Mouse (Mus musculus) ES-Bruce4 (cell line): ENCODE measurements at regions not wholly inside any gene's neighbourhood (a gene's known extent, or its start where the extent isn't known, plus 50 kb on each side); places are given as distances from the start of the nearest gene placed in this dataset.

ENCODE experiments used
- H3K27ac ChIP-seq: 2 replicates; pipeline ENCODE4 v1.5.1; 2012; ENCODE audit warnings: low read length, inconsistent platforms; ENCODE audit not compliant: insufficient read depth
- H3K27me3 ChIP-seq: 2 replicates; pipeline ENCODE4 v1.6.1; 2012; ENCODE audit warnings: mild to moderate bottlenecking, low read length, inconsistent platforms; ENCODE audit not compliant: control insufficient read depth, poor library complexity, insufficient read depth, severe bottlenecking
- H3K36me3 ChIP-seq: 2 replicates; pipeline ENCODE4 v1.6.1; 2012; ENCODE audit warnings: inconsistent platforms, mild to moderate bottlenecking, low read length, moderate library complexity; ENCODE audit not compliant: control insufficient read depth, poor library complexity, insufficient read depth, severe bottlenecking
- H3K4me1 ChIP-seq: one replicate; pipeline ENCODE4 v1.8.1; 2011; ENCODE audit warnings: low read length; ENCODE audit not compliant: control insufficient read depth, insufficient read depth
- H3K4me3 ChIP-seq: 2 replicates; pipeline ENCODE4 v1.5.1; 2011; ENCODE audit warnings: low read depth, mild to moderate bottlenecking, low read length
- H3K9ac ChIP-seq: 2 replicates; pipeline ENCODE4 v1.6.1; 2012; ENCODE audit warnings: low read depth, mild to moderate bottlenecking, inconsistent platforms; ENCODE audit not compliant: poor library complexity, severe bottlenecking
- H3K9me3 ChIP-seq: replicated peaks from 2 replicates; pipeline ENCODE4 v1.6.1; 2012; ENCODE audit warnings: mild to moderate bottlenecking, low read length, inconsistent platforms; ENCODE audit not compliant: control insufficient read depth, poor library complexity, insufficient read depth, severe bottlenecking
- CTCF ChIP-seq: IDR thresholded peaks from one replicate; pipeline ENCODE4 v1.8.1; 2011; ENCODE audit warnings: low read depth, low read length
- EP300 ChIP-seq: IDR thresholded peaks from 2 replicates; pipeline ENCODE4 v1.6.1; 2011; ENCODE audit warnings: low read depth, low read length; ENCODE audit not compliant: insufficient read depth
- POLR2A ChIP-seq: IDR thresholded peaks from one replicate; pipeline ENCODE4 v1.8.1; 2011; ENCODE audit warnings: low read length; ENCODE audit not compliant: insufficient read depth

GRCm38 (mm10) chr3:52600581-52600980 lies 332.4 kb downstream of the Foxo1 start:
- Histone ChIP-seq H3K4me3 (no peak overlapping the region), H3K27ac (no peak overlapping the region), H3K9ac (no peak overlapping the region), H3K27me3 (no peaks in the 10 kb centered on the region), H3K9me3 (no peaks in the 10 kb centered on the region), H3K4me1 (peaks cover 2% of the 10 kb centered on the region), H3K36me3 (no peaks in the 10 kb centered on the region)
- TF ChIP-seq CTCF (no peak), EP300 (no peak), POLR2A (no peak)

GRCm38 (mm10) chr3:52600146-52600545 lies 332.0 kb downstream of the Foxo1 start:
- Histone ChIP-seq H3K27me3 (no peaks in the 10 kb centered on the region), H3K9me3 (no peaks in the 10 kb centered on the region)
- TF ChIP-seq POLR2A, result no peak
- TF ChIP-seq CTCF, result no peak
- no peak for TF ChIP-seq EP300

DNA sequence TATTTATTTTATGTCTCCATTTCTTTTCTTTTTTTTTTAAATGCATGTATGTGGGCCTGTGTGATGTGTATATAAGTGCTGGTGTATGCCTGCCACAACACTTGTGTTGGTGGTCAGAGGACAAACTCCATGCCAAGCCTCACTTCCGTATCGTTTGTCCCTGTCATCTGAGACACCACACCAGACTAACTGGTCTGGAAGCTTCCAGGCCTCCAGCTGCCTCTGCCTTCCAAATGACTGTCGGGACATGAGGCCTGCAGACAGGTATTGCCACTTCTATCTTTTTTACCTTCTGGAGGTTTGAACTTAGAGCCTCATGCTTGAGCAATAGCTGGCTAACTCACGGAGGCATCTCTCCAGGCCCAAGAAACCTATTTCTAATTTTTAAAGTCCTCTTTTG lies 318.3 kb downstream of the Foxo1 start:
- Histone ChIP-seq H3K27ac (no peak overlapping the region), H3K4me1 (no peaks in the 10 kb centered on the region), H3K9me3 (no peaks in the 10 kb centered on the region), H3K4me3 (no peak overlapping the region), H3K27me3 (no peaks in the 10 kb centered on the region; the same call in 1 of the 2 replicates), H3K36me3 (no peaks in the 10 kb centered on the region), H3K9ac (no peak overlapping the region)
- no peak for TF ChIP-seq POLR2A
- no peak for TF ChIP-seq EP300
- no peak for TF ChIP-seq CTCF

More at GRCm38 (mm10) chr3:52600146-52600545, 332.0 kb downstream of the Foxo1 start:
- Histone ChIP-seq H3K4me1 (no peaks in the 10 kb centered on the region), H3K9ac (no peak overlapping the region), H3K27ac (no peak overlapping the region), H3K36me3 (no peaks in the 10 kb centered on the region), H3K4me3 (no peak overlapping the region)

GRCm38 (mm10) chr3:52579917-52580316 lies 311.8 kb downstream of the Foxo1 start:
- Histone ChIP-seq H3K9ac (no peak overlapping the region), H3K36me3 (no peaks in the 10 kb centered on the region), H3K9me3 (no peaks in the 10 kb centered on the region), H3K27me3 (no peaks in the 10 kb centered on the region; the same call in 1 of the 2 replicates), H3K4me3 (no peak overlapping the region), H3K27ac (no peak overlapping the region), H3K4me1 (no peaks in the 10 kb centered on the region)
- TF ChIP-seq EP300, result no peak

DNA sequence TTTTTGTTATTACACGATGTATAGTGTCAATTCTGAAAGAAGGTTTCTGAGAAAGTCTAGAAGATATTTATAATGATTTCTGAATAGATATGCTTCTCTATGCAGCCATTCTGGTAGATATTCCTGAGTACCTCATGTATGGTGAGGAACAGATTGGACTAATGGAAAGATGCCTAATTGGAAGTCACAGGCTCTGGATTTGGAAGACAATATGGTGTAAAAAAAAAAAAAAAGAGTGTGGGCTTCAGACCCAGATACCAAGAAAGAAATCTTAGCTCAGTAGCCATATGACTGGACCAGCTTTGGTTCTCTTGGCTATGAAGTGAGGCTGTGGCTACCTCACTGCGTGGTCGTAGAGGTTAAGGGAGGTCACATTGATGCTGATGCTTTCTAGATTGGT lies 311.0 kb downstream of the Foxo1 start:
- Histone ChIP-seq H3K27ac (no peak overlapping the region), H3K4me3 (no peak overlapping the region), H3K27me3 (no peaks in the 10 kb centered on the region; the same call in 1 of the 2 replicates), H3K9me3 (no peaks in the 10 kb centered on the region), H3K4me1 (no peaks in the 10 kb centered on the region), H3K9ac (no peak overlapping the region), H3K36me3 (no peaks in the 10 kb centered on the region)
- TF ChIP-seq POLR2A, result no peak
- no peak for TF ChIP-seq CTCF
- no peak for TF ChIP-seq EP300

GRCm38 (mm10) chr3:52576703-52577244 lies 308.6 kb downstream of the Foxo1 start:
- TF ChIP-seq POLR2A (no peak), EP300 (no peak), CTCF (no peak)
- Histone ChIP-seq H3K9me3 (no peaks in the 10 kb centered on the region), H3K27ac (no peak overlapping the region), H3K27me3 (no peaks in the 10 kb centered on the region; the same call in 1 of the 2 replicates), H3K36me3 (no peaks in the 10 kb centered on the region), H3K4me3 (no peak overlapping the region), H3K9ac (no peak overlapping the region), H3K4me1 (no peaks in the 10 kb centered on the region)
